Mouse (Mus musculus) embryo, embryonic 10.5 days (tissue): ENCODE results near the gene Taok1.
"Not testable (repeated sequence)": the region's sequence is repeated elsewhere in the genome, so short reads cannot be mapped to it uniquely, and the experiment has no call there.

Experiments
- DNase-seq: peaks from one replicate; pipeline ENCODE4 v3.0.0-alpha.2; 2015; ENCODE audit warnings: low spot score

Gene Taok1

DNA sequence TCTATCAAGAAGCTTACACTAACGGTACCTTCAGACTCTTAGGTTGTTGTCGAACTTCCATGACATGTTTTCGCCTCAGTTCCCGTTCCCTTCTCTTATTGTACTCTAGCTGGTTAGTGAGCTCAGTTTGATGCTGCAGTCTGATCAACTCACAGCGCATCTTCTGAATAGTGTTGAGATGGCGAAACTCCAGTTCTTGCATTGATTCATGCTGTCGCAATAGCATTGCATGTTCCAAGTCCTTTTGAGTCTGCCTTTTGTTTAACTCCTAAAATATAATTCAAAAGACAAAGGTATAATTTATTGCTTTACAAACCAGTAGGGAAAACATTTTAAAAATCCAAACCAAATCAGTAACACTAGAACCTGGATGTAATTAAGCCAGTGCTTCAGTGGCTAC lies 62.4 kb downstream of the Taok1 start:
- DNase-seq: no peak

DNA sequence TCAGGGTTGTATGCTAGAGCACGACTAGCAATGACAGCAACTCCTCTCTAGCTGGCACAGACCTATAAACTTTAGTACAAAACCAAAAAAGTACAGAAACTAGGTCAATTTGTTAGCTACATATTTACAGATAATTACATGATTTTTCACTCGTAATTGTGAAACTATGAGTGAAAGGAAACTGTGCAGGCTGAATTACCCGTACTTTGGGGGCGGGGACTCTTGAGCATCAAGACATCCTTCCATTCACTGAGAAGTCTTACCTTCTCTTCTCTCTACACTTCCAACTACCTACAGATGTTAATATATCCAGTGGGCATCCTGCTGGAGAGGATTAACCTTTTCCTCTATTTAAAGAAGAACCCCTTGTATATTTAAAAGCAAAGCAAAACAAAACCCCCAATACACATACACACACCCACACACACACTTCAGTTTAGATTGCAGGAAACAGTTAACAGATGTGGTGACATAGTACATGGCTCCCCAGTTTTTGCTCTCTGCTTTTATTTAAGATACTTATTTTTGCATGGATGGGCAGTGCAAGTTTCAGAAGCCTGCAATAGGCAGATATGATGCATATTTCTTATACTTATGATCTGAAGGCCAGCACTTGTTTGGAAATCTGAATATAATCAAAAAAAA lies 75.3 kb downstream of the Taok1 start:
- no peak for DNase-seq

DNA sequence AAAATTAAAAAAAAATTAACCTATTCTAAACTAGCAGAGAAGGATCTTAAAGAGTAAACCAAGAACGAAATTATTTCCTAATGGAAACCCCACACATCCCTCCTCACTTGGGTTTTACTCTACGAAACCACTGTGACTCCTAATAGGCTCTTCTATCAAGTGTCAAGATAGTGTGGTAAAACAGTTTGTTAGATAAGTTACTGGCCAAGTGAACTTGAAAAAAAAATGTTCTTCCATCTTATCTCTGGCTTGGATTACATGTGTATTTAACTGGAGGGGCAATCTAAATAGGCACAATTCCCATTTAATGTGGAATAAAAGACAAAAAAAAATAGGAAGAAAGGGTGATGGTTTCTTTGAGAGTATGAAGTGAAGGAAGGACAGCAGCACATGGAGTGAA lies 76.8 kb downstream of the Taok1 start:
- DNase-seq: no peak

DNA sequence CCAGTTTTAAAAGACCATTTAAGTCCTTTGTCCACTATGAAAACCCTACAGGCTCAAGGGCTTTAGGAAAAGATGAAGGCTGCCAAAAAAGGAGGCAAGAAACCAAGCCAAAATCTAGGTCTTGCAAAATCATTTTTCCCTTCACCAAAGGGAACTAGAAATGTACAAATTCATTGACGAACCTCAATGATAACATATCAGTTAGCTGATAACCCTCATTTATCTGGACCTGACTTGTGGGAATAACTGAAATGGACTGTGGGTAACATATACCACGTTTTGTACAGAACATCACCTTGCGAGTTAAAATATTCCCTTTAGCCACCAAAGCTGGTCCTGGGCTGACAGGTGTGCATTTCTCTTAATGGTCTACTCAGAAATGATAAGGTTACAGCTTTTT lies 78.0 kb downstream of the Taok1 start:
- DNase-seq: no peak

DNA sequence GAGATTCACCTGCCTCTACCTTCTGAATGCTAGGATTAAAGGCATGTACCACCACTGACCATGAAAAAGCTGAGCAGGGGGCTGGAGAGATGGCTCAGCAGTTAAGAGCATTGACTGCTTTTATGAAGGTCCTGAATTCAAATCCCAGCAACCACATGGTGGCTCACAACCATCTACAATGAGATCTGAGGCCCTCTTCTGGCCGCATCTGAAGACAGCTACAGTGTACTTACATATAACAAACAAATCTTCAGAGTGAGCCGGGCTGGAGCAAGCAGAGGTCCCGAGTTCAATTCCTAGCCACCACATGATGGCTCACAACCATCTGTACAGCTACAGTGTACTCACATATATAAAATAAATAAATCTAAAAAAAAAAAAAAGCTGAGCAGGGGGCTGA lies 79.2 kb downstream of the Taok1 start:
- not testable (repeated sequence) for DNase-seq

DNA sequence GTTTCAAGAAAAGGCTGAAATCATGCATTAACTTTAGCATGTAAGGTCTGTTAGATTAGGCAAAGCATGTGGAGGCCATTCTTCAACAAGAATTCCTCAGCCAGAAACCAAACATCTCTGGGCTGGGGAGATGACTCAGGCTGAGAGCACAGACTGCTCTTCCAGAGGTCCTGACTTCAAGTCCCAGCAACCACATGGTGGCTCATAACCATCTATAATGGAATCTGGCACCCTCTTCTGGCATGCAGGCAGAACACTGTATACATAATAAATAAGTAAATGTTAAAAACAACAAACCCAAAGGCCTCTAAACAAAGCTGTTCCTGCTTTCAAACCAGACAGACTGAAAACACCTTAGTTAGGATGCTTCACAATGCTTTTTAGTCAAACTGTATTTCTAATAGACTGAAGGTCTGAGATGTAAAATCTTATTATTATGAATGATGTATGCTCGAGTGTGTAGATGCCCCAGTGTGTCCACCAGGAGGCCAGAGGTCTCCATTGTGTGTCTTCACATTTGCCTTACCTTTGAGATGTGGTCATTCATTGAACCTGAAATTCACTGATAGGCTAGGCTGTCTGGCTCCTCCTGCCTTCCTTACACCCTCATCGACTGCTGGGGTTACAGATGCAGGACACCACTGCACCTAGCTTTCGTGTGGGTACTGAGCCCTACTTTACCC lies 81.7 kb downstream of the Taok1 start:
- DNase-seq: no peak

DNA sequence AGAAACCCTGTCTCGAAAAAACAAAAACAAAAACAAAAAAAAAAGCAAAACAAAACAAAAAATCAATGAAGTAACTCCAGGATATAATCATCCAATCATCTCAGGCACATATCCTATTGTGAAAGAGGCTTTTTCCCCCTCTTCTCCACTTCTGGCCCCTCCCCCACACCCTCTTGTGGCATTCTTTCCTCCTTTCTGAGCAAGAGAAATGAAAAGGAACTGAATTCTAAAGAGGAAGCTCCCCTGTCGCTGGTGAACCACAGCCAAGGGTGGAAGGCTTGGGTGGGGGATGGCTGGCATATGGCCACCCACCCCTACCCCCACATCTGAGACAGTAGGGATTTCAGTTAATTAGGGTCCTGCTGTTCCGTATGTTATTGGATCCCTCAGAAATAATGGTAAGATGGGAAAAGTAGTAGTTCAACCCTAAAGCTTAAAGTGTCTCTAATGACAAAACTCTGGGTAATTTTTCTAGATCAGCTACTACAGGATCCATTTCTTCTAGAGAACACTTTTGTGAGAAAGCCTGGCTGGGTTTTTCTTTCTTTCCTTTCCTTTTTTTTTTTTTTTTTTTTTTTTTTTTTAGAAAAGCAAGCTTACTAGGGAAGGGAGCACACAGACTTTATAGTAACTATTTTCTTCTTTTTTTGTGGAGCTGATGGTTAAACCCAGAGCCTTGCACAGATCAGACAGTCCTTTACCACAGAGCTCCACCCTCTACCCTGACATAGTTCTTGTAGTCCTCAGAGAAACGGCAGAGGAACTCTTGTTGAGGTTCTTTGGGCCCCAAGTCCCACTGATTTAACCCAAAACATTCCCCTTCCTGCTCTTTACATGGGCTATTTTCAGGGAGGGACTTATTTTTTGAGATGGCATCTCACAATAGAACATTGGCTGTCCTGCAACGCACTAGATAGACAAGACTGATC lies 86.8 kb downstream of the Taok1 start:
- peak; percentile 55 for DNase-seq

DNA sequence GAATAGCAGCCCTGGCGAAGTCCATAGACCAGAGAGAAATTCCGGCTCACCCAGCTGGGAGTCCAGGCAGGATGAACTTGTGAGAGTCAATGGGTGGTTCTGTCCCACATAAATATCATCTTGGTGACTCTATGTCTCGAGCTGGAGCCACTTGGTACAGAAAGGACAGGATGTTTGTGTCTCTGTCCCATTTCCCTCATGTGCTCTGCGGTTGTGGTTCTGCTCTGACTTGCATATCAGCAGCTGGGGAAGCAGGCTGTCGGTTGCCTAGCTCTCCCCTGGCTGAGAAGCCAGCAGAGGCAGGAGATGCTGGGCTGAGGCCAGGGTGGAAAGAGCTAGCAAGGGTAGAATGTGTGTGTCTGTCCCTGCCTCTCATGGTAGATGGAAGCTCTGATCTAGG lies 88.6 kb downstream of the Taok1 start, which contains the start of gene Gm10392:
Gene Gm10392, minus strand, starts transcription at position 156 of the 400 bp plus-strand sequence.
- DNase-seq: no peak

DNA sequence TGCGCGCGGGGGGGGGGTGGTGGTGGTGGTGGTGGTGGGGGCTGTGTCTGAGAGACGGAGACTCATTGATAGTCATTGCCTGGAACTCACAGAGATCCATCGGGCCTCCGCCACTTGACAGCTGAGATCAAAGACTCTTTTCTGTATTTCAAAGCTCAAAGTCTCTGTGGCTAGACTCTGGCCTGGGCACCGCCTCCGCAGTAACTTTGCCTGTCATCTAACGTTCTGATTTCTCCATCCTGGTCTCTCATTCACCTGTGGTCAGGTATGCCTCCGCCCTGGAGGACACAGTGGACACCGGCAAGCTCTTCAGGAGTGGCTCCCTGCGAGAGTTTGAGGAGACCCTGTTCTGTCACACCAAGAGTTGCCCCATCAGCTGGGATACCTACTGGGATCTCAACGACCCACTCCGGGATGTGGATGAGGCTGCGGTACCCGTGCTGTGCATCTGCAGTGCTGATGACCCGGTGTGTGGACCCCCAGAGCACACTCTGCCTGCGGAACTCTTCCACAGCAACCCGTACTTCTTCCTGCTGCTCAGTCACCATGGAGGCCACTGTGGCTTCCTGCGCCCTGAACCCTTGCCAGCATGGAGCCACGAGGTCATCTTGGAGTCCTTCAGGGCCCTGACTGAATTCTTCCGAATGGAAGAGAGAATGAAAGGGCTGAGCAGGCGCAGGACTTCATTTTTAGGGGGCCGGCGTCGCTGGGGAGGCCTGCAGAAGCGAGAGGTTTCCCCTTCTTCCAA lies 89.4 kb downstream of the Taok1 start:
- no peak for DNase-seq

DNA sequence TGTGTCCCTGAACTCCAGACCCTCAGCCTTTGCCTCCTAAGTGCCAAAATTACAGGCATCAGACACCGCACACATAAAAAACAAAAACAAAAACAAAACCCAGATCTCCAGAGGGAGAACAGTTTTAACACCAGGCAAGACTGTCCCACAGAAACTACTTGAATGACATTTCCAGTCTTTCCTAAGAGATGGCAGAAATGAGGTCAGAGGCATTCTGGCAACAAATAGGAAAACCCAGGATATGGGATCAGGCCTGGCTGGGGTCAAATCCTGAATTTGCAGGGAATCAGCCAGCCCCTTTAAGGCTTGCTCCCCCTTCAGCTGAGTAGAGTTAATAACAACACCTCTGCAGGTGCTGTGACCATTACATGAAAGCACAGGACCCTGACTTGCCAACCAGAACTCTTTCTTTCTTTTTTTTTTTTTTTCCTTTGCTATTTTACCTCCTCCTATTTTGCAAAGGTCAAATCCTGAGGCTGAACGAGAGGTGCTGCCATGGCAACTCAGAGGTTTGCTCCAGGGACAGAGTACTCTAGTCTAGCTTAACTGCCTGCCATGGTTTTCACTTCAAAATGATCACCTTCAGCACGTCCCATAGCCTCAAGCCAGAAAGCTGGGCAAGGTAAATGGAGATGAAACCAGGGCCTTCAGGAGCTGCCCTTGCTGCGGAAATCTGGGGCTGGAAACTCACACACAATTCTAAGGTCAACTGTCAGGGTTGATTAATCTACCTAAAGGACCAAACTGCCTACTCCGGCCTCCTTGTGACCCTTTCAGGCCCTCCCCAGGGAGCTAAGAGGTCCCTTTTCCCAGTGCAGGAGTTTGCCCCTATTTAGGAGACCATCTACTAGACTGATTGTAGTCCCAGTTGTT lies 90.8 kb downstream of the Taok1 start:
- DNase-seq: no peak

DNA sequence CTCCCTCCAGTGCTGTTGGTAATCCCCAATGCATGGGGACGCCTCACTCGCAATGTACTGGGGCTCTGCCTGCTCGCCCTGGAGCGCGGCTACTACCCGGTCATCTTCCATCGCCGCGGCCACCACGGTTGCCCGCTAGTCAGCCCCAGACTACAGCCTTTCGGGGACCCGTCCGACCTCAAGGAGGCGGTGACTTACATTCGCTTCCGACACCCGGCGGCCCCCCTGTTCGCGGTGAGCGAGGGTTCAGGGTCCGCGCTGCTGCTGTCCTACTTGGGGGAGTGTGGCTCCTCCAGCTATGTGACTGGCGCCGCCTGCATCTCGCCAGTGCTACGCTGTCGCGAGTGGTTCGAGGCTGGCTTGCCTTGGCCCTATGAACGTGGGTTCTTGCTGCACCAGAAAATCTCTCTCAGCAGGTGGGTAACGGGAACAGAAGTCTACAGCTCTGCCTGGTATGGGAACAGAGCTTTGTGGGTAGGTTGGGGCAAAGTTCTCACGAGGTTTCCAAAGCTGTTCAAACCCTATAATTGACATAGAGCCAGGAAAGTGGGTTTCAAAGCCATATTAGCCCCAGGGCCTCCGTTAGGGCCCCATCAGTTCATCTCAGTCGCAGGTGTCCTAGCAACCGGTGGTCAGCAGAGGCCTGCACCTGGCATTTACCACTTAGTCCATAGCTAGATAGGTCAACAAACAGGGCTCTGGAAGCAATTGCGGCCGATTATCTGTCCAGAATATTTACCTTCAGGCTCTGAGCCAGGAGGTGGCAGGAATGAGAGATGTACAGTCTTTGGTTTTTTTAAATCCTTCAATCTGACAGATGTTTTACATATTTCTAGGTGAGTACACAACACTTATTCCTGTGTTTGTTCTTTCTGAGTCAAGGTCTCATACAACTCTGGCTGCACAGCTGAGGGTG lies 91.7 kb downstream of the Taok1 start, which contains the start of gene Trp53i13:
Gene Trp53i13, minus strand, starts transcription at position 344 of the 916 bp plus-strand sequence.
- DNase-seq: peak; percentile 39

DNA sequence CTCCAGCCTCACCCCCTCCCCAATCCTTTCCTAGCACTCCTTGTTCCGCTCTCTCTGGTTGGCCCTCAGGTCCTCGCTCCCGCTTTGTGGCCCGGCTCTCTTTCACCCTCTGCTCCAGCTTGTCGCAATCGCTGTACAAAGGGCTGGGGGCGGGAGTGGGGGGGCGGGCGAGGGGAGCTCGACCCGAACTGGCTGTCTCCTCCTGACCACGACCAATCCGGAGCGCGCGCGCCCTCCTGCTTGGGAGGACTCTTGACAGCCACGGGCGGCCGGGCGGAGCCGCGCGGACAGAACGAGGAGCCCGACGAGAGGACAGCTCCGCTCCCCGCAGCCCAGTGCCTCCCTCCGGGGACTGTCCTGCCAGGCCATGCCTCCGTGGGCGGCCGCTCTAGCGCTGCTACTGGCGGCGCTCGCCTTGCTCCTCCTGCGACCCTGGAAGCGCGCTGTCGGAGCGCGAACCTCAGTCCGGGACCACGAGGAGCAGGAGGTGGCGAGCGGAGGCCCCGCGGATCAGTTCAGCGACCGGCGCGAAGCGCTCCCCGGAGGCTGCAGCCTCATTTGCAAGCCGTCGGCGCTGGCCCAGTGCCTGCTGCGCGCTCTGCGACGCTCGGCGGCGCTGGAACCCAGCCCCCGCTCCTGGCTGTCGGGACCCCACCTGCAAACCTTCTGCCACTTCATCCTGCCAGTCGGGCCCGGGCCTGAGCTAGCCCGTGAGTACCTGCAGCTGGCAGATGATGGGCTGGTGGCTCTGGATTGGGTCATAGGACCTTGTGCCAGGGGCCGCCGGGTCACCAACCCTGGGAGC lies 92.6 kb downstream of the Taok1 start, which contains the start of gene Abhd15:
Gene Abhd15, plus strand, starts transcription at position 290 of the 805 bp plus-strand sequence.
- peak; percentile 87 for DNase-seq

DNA sequence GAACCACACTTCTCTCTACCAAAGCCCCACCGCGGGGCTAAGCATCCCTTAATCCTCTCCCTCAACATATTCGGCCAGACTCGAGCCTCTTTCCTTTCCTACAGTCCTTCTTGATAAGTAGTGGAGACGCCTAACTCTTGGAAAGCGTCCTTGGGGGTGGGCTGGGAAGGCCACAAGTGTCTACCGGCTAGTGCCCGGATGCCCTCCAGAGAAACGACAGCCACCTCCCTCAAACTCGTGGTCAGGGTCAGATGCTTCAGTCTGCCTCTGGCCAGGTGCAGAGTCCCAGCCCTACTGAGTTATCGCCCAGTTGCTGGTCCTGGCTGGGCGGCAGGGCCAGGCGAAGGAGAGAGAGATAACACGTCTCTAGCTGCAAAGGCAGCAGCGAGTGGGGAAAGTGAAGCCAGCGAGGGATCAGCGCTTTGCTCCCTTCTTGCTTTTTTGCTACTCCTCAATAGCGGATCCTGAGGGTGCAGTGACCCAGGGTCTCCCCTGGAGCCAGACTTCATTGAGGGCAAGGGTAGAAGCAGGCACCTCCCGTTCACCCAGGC lies 93.3 kb downstream of the Taok1 start:
- DNase-seq: peak; percentile 55

DNA sequence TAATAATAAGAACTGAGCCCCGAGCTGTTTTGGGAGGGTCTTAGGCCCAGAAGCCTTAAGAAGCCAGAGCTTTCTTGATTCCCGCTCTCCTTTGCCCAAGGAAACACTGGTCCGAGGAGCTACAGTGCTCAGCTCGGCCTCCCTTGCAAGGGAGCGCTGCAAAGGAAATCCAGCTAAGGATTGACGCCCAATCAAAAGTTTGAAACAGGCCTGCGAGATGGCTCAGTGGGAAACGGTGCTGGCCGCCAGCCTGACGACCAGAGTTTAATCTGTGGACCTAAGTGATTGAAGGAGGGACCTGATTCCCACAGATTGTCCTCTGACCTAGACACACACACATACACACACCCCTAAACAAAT lies 93.8 kb downstream of the Taok1 start:
- peak; percentile 60 for DNase-seq

DNA sequence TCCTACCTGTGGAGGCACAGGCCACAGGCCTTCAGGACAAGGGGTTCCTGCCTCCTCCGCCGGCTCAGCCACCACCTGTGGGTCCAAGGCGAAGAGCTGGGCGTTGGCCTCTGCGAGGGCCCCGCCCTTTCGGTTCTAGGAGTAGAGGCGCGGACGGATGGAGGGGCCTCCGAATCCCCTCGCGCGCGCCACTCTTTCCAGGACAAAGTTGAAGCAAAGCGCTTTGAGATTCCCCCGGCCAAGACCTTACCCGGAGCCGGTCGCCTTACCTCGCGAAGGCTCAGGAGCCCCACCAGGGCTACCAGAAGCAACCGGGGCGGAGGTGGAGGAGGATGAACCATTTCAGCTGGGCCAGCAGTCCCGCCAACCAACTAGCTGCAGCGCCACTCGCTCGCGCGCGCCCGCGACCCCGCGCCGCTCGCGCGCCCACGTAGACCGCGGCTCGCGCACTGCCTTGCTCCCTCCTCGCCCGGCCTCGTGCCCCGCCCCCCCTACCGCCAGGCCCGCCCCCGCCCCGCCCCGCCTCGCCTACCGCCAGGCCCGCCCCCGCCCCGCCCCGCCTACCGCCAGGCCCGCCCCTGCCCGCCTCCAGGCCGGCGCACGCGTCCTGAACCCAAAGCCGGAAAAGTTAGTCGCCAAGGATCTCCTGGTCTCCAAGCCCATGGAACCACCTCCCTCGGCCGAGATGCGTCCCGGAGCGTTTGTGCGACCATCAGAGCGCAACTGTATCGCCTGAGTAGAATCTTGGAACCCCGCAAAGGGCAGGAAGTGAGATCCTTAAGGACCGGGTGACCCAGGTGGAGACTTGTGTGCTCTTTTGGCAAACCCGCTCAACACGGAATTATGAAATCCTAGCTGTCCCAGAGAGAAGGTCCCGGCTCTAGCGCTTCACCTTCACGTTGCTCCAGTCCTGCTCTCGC lies 94.5 kb downstream of the Taok1 start:
- DNase-seq: peak; percentile 90

DNA sequence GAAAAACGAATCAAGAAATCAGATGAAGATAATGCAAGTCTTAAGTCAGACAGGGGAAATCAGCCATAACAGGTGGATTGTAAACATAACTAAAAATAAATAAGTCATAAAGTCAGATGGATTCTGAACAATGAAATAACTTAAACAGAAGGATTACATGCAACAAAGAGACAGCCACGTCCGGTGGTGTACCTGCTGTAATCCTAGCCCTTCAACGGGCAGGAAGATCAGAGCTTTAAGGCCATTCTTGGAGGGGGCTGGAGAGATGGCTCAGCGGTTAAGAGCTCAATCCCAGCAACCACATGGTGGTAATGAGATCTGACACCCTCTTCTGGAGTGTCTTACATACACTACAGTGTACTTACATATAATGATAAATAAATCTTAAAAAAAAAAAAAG lies 96.3 kb downstream of the Taok1 start:
- DNase-seq: no peak
